Mouse (Mus musculus): Measurements from ENCODE around the gene Ssu2. TPM values are rescaled to one million over a fixed set of nuclear protein-coding genes. Genes with fewer than 3 reads are reported as not detected.

Ssu2 gene
- total RNA-seq, 2 experiments from 2014 or later: 0.34 TPM; not detected in 1

- intact Hi-C loops (cut with DNase I): no loop called here
- no peak overlapping the region for H3K4me3 ChIP-seq
- no peak for DNase-seq (ENCODE audit: extremely low spot score in 1 of 2, low spot score in 2 of 2)
- no peak for TF ChIP-seq CTCF (IDR thresholded peaks at IDR 0.05)
- no peak overlapping the region for H3K27ac ChIP-seq
Observed at GRCm38 (mm10) chr6:112382990-112383685, 4.7 kb downstream of the Ssu2 start.

GRCm38 (mm10) chr6:112379054-112379453, 8.8 kb downstream of the Ssu2 start:
- Histone ChIP-seq H3K4me3 (no peak overlapping the region), H3K27ac (no peak overlapping the region)
- no peak for TF ChIP-seq CTCF (IDR thresholded peaks at IDR 0.05)
- intact Hi-C loops (cut with DNase I): no loop called here
- no peak for DNase-seq (ENCODE audit: extremely low spot score in 1 of 2, low spot score in 2 of 2)

- Histone ChIP-seq H3K27ac (no peak overlapping the region), H3K4me3 (no peak overlapping the region)
- no peak for TF ChIP-seq CTCF (IDR thresholded peaks at IDR 0.05)
- no peak for DNase-seq (ENCODE audit: extremely low spot score in 1 of 2, low spot score in 2 of 2)
- intact Hi-C loops (cut with DNase I): no loop called here
Observed at GRCm38 (mm10) chr6:112375661-112376392, 12.0 kb downstream of the Ssu2 start.

- peak; percentile 82 for TF ChIP-seq CTCF (IDR thresholded peaks at IDR 0.05)
- intact Hi-C loops (cut with DNase I): no loop called here
- Histone ChIP-seq H3K27ac (no peak overlapping the region), H3K4me3 (no peak overlapping the region)
- DNase-seq (ENCODE audit: extremely low spot score in 1 of 2, low spot score in 2 of 2): peak; percentile 26 to 33
Observed at GRCm38 (mm10) chr6:112373886-112374585, 13.8 kb downstream of the Ssu2 start.

GRCm38 (mm10) chr6:112365294-112365693, 22.5 kb downstream of the Ssu2 start:
- no peak overlapping the region for H3K4me3 ChIP-seq
- TF ChIP-seq CTCF (IDR thresholded peaks at IDR 0.05): no peak
- H3K27ac ChIP-seq: no peak overlapping the region
- DNase-seq (ENCODE audit: extremely low spot score in 1 of 2, low spot score in 2 of 2): no peak
- intact Hi-C loops (cut with DNase I): loop anchor here (2.0 kb wide), 1 partner anchor 120 kb away; no protein-coding TSS in a partner anchor

- H3K4me3 ChIP-seq: no peak overlapping the region
- no peak overlapping the region for H3K27ac ChIP-seq
- peak; percentile 67 for TF ChIP-seq CTCF (IDR thresholded peaks at IDR 0.05)
- intact Hi-C loops (cut with DNase I): loop anchor here (2.0 kb wide), 1 partner anchor 120 kb away; no protein-coding TSS in a partner anchor
- peak; percentile 28 to 30 for DNase-seq (ENCODE audit: extremely low spot score in 1 of 2, low spot score in 2 of 2)
Observed at GRCm38 (mm10) chr6:112364581-112364980, 23.2 kb downstream of the Ssu2 start.

- no peak overlapping the region for H3K4me3 ChIP-seq
- TF ChIP-seq CTCF (IDR thresholded peaks at IDR 0.05): peak; percentile 79
- no peak overlapping the region for H3K27ac ChIP-seq
- DNase-seq (ENCODE audit: extremely low spot score in 1 of 2, low spot score in 2 of 2): peak; percentile 73 to 80
- intact Hi-C loops (cut with DNase I): loop anchor here (1.0 kb wide), 1 partner anchor 155 kb away; no protein-coding TSS in a partner anchor
Observed at GRCm38 (mm10) chr6:112362349-112362958, 25.4 kb downstream of the Ssu2 start.

- H3K27ac ChIP-seq: peak overlapping the region; percentile 48
- no peak overlapping the region for H3K4me3 ChIP-seq
- intact Hi-C loops (cut with DNase I): no loop called here
- no peak for TF ChIP-seq CTCF (IDR thresholded peaks at IDR 0.05)
- no peak for DNase-seq (ENCODE audit: extremely low spot score in 1 of 2, low spot score in 2 of 2)
Observed at GRCm38 (mm10) chr6:112360676-112361075, 27.1 kb downstream of the Ssu2 start.

- DNase-seq (ENCODE audit: extremely low spot score in 1 of 2, low spot score in 2 of 2): no peak
- H3K4me3 ChIP-seq: no peak overlapping the region
- no peak for TF ChIP-seq CTCF (IDR thresholded peaks at IDR 0.05)
- intact Hi-C loops (cut with DNase I): no loop called here
- H3K27ac ChIP-seq: no peak overlapping the region
Observed at GRCm38 (mm10) chr6:112359341-112359740, 28.5 kb downstream of the Ssu2 start.

GRCm38 (mm10) chr6:112350452-112350851, 37.4 kb downstream of the Ssu2 start:
- no peak for TF ChIP-seq CTCF (IDR thresholded peaks at IDR 0.05)
- H3K27ac ChIP-seq: no peak overlapping the region
- intact Hi-C loops (cut with DNase I): no loop called here
- no peak overlapping the region for H3K4me3 ChIP-seq
- no peak for DNase-seq (ENCODE audit: extremely low spot score in 1 of 2, low spot score in 2 of 2)

- no peak for DNase-seq (ENCODE audit: extremely low spot score in 1 of 2, low spot score in 2 of 2)
- no peak for TF ChIP-seq CTCF (IDR thresholded peaks at IDR 0.05)
- Histone ChIP-seq H3K4me3 (no peak overlapping the region), H3K27ac (no peak overlapping the region)
- intact Hi-C loops (cut with DNase I): no loop called here
Observed at GRCm38 (mm10) chr6:112339016-112339415, 48.8 kb downstream of the Ssu2 start.

All from left cerebral cortex, adult 2 months (tissue).